Mouse (Mus musculus) hematopoietic stem cell, adult 5-6 weeks (primary cell): ENCODE results near the gene Ppp3r1. TPM values are rescaled to one million over a fixed set of nuclear protein-coding genes. Genes with fewer than 3 reads are reported as not detected.

Experiments used
- total RNA-seq: library from RNA; stranded (forward); fragments of 172-1452, 232-1000 nt; gene quantifications from 2 replicates; pipeline ENCODE4 v1.2.3, GENCODE M21; 2017

Gene Ppp3r1
- total RNA-seq, 1 experiment from 2014 or later = 94.9 TPM

Other genes starting within 250 kb of the Ppp3r1 start
- gene Fbxo48, start 207.9 kb upstream of the Ppp3r1 start, total RNA-seq = 6.0 and 11.5 TPM in 2 replicates
- gene Cnrip1, start 107.7 kb upstream of the Ppp3r1 start, total RNA-seq = 17.6 and 23.3 TPM in 2 replicates
- gene Plek, start 106.9 kb upstream of the Ppp3r1 start, total RNA-seq = 166 and 168 TPM in 2 replicates
- gene Wdr92, start 22.8 kb downstream of the Ppp3r1 start, total RNA-seq = 25.8 and 28.3 TPM in 2 replicates
- 58.8 and 101 TPM in 2 replicates for gene Pno1, start 52.3 kb downstream of the Ppp3r1 start, total RNA-seq
- gene C1d, start 98.3 kb downstream of the Ppp3r1 start, total RNA-seq = 88.7 and 92.7 TPM in 2 replicates